Mouse (Mus musculus) lung, postnatal 0 days (tissue): ENCODE data around the gene Sh2d2a.

Source experiments
- CTCF ChIP-seq: IDR thresholded peaks from 2 replicates; pipeline ENCODE4 v1.5.1; 2016; ENCODE audit warnings: antibody characterized with exemption, mild to moderate bottlenecking
- EP300 ChIP-seq: IDR thresholded peaks from 2 replicates; pipeline ENCODE4 v1.6.1; 2016; ENCODE audit warnings: antibody characterized with exemption, mild to moderate bottlenecking, control low read depth

- no peak for TF ChIP-seq CTCF
- TF ChIP-seq EP300, result no peak
Measured at GRCm38 (mm10) chr3:87846186-87846585, 369 bp upstream of the Sh2d2a start.
